Mouse (Mus musculus): ENCODE results near the gene Btbd11.

DNA sequence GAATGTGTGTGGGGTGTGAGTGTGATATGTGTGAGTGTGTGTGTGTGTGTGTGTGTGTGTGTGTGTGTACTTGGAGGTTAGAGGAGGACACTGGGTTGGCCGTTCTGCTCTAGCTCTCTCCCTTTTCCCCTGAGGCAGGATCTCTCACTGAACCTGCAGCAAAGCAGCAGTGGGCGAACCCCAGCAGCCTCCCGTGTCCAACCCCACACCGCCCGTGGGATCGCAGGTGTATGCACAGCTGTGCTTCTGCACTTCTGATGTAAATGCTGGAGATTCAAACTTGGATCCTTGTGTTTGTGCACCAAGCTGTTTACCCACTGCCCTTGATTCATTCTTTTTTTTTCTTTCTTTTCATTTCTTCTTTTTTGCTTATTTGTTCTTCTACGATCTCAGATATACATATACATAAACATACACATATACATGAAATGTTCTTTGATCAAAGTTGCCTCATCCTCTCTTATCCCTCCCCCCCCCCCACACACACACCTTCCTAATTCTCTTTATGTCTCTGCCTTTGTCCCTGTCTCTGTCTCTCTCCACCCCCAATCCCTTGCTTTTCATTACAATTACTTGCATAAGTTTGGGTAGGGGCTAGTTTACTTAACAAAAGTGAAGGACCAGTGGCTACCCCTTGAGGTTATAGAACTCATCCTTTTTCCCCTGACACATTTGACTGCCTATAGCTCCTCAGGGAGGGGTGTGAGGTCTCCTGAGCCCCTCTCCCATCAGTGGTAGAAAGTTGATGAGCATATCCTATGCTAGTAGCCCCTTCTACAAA is 120.8 kb downstream of the Btbd11 start:
- no peak for TF ChIP-seq CTCF (IDR thresholded peaks at IDR 0.05; ENCODE audit: low read depth, low read length)
- no peak for TF ChIP-seq POLR2A (IDR thresholded peaks at IDR 0.05; ENCODE audit: insufficient read depth, low read length)
